Mouse (Mus musculus): Measurements from ENCODE around the gene H2afv. TPM values are rescaled to one million over a fixed set of nuclear protein-coding genes. Genes with fewer than 3 reads are reported as not detected.
A peak's percentile ranks its signal among the peaks of the same experiment; 100 is the strongest.

Gene H2afv
- total and polyA plus RNA-seq, 3 experiments: 53.2 to 97.5 (median 77.3) TPM

- Histone ChIP-seq H3K27me3 (ENCODE audit: insufficient read depth, low read length) (no peaks in the 10 kb centered on the region), H3K36me3 (replicated peaks) (peaks cover 53% of the 10 kb centered on the region), H3K9me3 (replicated peaks) (no peaks in the 10 kb centered on the region), H3K4me1 (ENCODE audit: insufficient read depth, low read depth, low read length) (peaks cover 41% of the 10 kb centered on the region), H3K4me3 (ENCODE audit: low read depth, low read length) (peak overlapping the region; percentile 58; the same call in 1 of the 2 replicates)
- no peak for TF ChIP-seq GATA2 (IDR thresholded peaks at IDR 0.05; ENCODE audit: borderline replicate concordance, low read depth, low read length)
- no peak for TF ChIP-seq TAL1 (conservative IDR thresholded peaks at IDR 0.05; ENCODE audit: low read depth, low read length)
- no peak for TF ChIP-seq GATA1 (IDR thresholded peaks at IDR 0.05; ENCODE audit: borderline replicate concordance, low read length)
- no peak for TF ChIP-seq POLR2AphosphoS5 (IDR thresholded peaks at IDR 0.05; ENCODE audit: insufficient replicate concordance, low read depth, low read length)
- no peak for TF ChIP-seq CTCF (IDR thresholded peaks at IDR 0.05; ENCODE audit: low read depth, low read length)
- DNase-seq (ENCODE audit: low spot score) (no peak), ATAC-seq (ENCODE audit: extremely low read depth, insufficient number of reproducible peaks, low FRiP score, poor library complexity, severe bottlenecking) (no peak)
Observed at GRCm38 (mm10) chr11:6472076-6472475, 27.8 kb upstream of the H2afv start.

GRCm38 (mm10) chr11:6471493-6471892 lies 27.2 kb upstream of the H2afv start:
- no peak for DNase-seq (ENCODE audit: low spot score)
- Histone ChIP-seq H3K4me1 (ENCODE audit: insufficient read depth, low read depth, low read length) (peaks cover 41% of the 10 kb centered on the region), H3K36me3 (replicated peaks) (peaks cover 59% of the 10 kb centered on the region), H3K4me3 (ENCODE audit: low read depth, low read length) (peak overlapping the region; percentile 35; the same call in 1 of the 2 replicates), H3K27me3 (ENCODE audit: insufficient read depth, low read length) (no peaks in the 10 kb centered on the region), H3K9me3 (replicated peaks) (no peaks in the 10 kb centered on the region)
- TF ChIP-seq POLR2AphosphoS5 (IDR thresholded peaks at IDR 0.05; ENCODE audit: insufficient replicate concordance, low read depth, low read length) (no peak), GATA2 (IDR thresholded peaks at IDR 0.05; ENCODE audit: borderline replicate concordance, low read depth, low read length) (no peak), TAL1 (conservative IDR thresholded peaks at IDR 0.05; ENCODE audit: low read depth, low read length) (no peak), CTCF (IDR thresholded peaks at IDR 0.05; ENCODE audit: low read depth, low read length) (no peak), GATA1 (IDR thresholded peaks at IDR 0.05; ENCODE audit: borderline replicate concordance, low read length) (no peak)
- ATAC-seq (ENCODE audit: extremely low read depth, insufficient number of reproducible peaks, low FRiP score, poor library complexity, severe bottlenecking): no peak

GRCm38 (mm10) chr11:6471054-6471453 lies 26.8 kb upstream of the H2afv start:
- Histone ChIP-seq H3K4me3 (ENCODE audit: low read depth, low read length) (peak overlapping the region; percentile 49; the same call in 1 of the 2 replicates), H3K4me1 (ENCODE audit: insufficient read depth, low read depth, low read length) (peaks cover 45% of the 10 kb centered on the region), H3K36me3 (replicated peaks) (peaks cover 64% of the 10 kb centered on the region), H3K27me3 (ENCODE audit: insufficient read depth, low read length) (no peaks in the 10 kb centered on the region), H3K9me3 (replicated peaks) (no peaks in the 10 kb centered on the region)
- TF ChIP-seq GATA1 (IDR thresholded peaks at IDR 0.05; ENCODE audit: borderline replicate concordance, low read length) (no peak), POLR2AphosphoS5 (IDR thresholded peaks at IDR 0.05; ENCODE audit: insufficient replicate concordance, low read depth, low read length) (no peak), TAL1 (conservative IDR thresholded peaks at IDR 0.05; ENCODE audit: low read depth, low read length) (no peak), CTCF (IDR thresholded peaks at IDR 0.05; ENCODE audit: low read depth, low read length) (no peak)
- no peak for DNase-seq (ENCODE audit: low spot score)
- no peak for ATAC-seq (ENCODE audit: extremely low read depth, insufficient number of reproducible peaks, low FRiP score, poor library complexity, severe bottlenecking)

GRCm38 (mm10) chr11:6468541-6468940 lies 24.3 kb upstream of the H2afv start:
- ATAC-seq (ENCODE audit: extremely low read depth, insufficient number of reproducible peaks, low FRiP score, poor library complexity, severe bottlenecking): no peak
- TF ChIP-seq GATA2 (IDR thresholded peaks at IDR 0.05; ENCODE audit: borderline replicate concordance, low read depth, low read length): no peak
- TF ChIP-seq GATA1 (IDR thresholded peaks at IDR 0.05; ENCODE audit: borderline replicate concordance, low read length): no peak
- no peak for TF ChIP-seq CTCF (IDR thresholded peaks at IDR 0.05; ENCODE audit: low read depth, low read length)
- no peak for TF ChIP-seq TAL1 (conservative IDR thresholded peaks at IDR 0.05; ENCODE audit: low read depth, low read length)
- TF ChIP-seq POLR2AphosphoS5 (IDR thresholded peaks at IDR 0.05; ENCODE audit: insufficient replicate concordance, low read depth, low read length): no peak
- Histone ChIP-seq H3K36me3 (replicated peaks) (peaks cover 56% of the 10 kb centered on the region), H3K4me3 (ENCODE audit: low read depth, low read length) (no peak overlapping the region), H3K27me3 (ENCODE audit: insufficient read depth, low read length) (no peaks in the 10 kb centered on the region), H3K4me1 (ENCODE audit: insufficient read depth, low read depth, low read length) (peaks cover 42% of the 10 kb centered on the region), H3K9me3 (replicated peaks) (no peaks in the 10 kb centered on the region)
- no peak for DNase-seq (ENCODE audit: low spot score)

- DNase-seq (ENCODE audit: low spot score) (no peak), ATAC-seq (ENCODE audit: extremely low read depth, insufficient number of reproducible peaks, low FRiP score, poor library complexity, severe bottlenecking) (no peak)
- Histone ChIP-seq H3K36me3 (replicated peaks) (peaks cover 36% of the 10 kb centered on the region), H3K4me1 (ENCODE audit: insufficient read depth, low read depth, low read length) (peaks cover 24% of the 10 kb centered on the region), H3K9me3 (replicated peaks) (no peaks in the 10 kb centered on the region), H3K4me3 (ENCODE audit: low read depth, low read length) (no peak overlapping the region), H3K27me3 (ENCODE audit: insufficient read depth, low read length) (no peaks in the 10 kb centered on the region; the same call in 1 of the 2 replicates)
- TF ChIP-seq GATA2 (IDR thresholded peaks at IDR 0.05; ENCODE audit: borderline replicate concordance, low read depth, low read length): no peak
Observed at GRCm38 (mm10) chr11:6465122-6465521, 20.9 kb upstream of the H2afv start.

GRCm38 (mm10) chr11:6463159-6463837 lies 19.1 kb upstream of the H2afv start:
- 0 out of 2 replicates have a peak, but pooled peaks cover 3% of the 10 kb centered on the region for H3K9me3 ChIP-seq (replicated peaks)
- TF ChIP-seq GATA2 (IDR thresholded peaks at IDR 0.05; ENCODE audit: borderline replicate concordance, low read depth, low read length): no peak
- no peak for TF ChIP-seq POLR2AphosphoS5 (IDR thresholded peaks at IDR 0.05; ENCODE audit: insufficient replicate concordance, low read depth, low read length)
- TF ChIP-seq TAL1 (conservative IDR thresholded peaks at IDR 0.05; ENCODE audit: low read depth, low read length): no peak
- TF ChIP-seq GATA1 (IDR thresholded peaks at IDR 0.05; ENCODE audit: borderline replicate concordance, low read length): no peak
- no peak for TF ChIP-seq CTCF (IDR thresholded peaks at IDR 0.05; ENCODE audit: low read depth, low read length)
- DNase-seq (ENCODE audit: low spot score) (no peak), ATAC-seq (ENCODE audit: extremely low read depth, insufficient number of reproducible peaks, low FRiP score, poor library complexity, severe bottlenecking) (no peak)
- H3K36me3 ChIP-seq (replicated peaks): peaks cover 25% of the 10 kb centered on the region
- H3K4me1 ChIP-seq (ENCODE audit: insufficient read depth, low read depth, low read length): peaks cover 13% of the 10 kb centered on the region
- H3K27me3 ChIP-seq (ENCODE audit: insufficient read depth, low read length): no peaks in the 10 kb centered on the region; the same call in 1 of the 2 replicates
- H3K4me3 ChIP-seq (ENCODE audit: low read depth, low read length): no peak overlapping the region

Data from G1E (cell line).